Mouse (Mus musculus) layer of hippocampus, adult 18-20 months (tissue): ENCODE measurements at regions not wholly inside any gene's neighbourhood (a gene's known extent, or its start where the extent isn't known, plus 50 kb on each side); places are given as distances from the start of the nearest gene placed in this dataset.
"Not testable (repeated sequence)": the region's sequence is repeated elsewhere in the genome, so short reads cannot be mapped to it uniquely, and the experiment has no call there.

Experiments
- DNase-seq, 2 experiments: peaks; one replicate each; pipeline ENCODE4 v3.0.0; 2022; ENCODE audit warnings: low spot score in 2 of 2

DNA sequence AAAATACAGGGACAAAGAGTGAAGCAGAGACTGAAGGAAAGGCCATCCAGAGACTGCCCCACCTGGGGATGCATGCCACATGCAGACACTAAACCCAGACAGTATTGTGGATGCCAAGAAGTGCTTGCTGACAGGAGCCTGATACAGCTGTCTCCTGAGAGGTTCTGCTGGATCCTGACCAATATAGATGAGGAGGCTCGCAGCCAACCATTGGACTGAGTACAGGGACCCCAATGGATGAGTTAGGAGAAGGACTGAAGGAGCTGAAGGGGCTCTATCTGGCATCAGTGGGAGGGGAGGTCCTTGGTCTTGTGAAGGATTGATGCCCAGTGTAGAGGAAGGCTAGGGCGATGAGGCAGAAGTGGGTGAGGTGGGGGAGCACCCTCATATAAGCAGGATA lies 514.4 kb downstream of the Gja1 start:
- DNase-seq = not testable (repeated sequence)

DNA sequence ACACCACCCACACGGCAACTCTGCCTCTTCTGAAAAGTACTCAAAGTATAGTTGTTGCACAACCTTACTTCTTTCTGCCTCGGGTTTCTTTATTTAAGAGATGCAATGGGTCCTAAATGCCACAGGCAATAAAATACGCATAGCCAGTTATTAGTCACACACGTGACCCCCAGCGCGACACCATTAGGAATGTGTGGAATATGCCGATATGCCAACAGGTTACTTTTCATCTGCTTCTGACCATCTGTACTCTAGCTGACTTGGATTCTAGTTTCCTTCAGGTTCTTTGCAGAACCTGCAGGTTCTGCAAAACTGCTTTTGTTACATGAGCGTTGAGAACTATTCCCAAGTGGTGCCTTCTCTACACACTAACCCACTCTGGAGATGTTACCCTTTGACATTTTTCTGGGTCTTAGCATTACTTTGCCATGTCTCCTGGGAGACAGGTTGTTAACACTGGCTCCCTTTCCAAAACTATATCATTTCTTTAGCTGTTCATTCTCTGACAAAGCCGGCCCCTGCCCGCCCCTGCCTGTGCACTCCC lies 515.6 kb downstream of the Gja1 start:
- DNase-seq = no peak

DNA sequence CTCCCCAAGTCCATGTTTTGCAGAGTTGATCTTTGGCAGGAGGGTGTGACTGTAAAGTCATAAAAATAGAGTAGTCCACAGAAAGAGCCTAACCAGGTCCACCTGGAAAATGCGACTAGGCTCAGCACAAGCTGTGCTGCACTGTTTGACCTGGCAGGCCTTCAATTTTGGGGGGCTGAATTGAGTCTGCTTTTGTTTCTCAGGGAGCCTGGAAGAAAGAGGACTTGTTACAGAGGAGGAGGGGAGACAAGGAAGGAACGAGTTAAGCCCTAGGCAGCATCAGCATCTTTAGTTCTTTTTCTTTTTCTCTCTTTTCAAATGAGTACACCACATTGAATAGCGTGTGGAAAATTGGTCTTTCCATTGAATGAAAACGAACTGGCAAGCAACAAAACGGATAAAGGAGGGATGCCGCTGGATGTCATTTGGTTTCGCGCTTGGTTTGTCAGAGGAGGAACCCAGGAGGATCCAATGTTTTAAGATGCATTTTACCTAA lies 516.1 kb downstream of the Gja1 start:
- DNase-seq = peak in 1 of 2 experiments; percentile 49

DNA sequence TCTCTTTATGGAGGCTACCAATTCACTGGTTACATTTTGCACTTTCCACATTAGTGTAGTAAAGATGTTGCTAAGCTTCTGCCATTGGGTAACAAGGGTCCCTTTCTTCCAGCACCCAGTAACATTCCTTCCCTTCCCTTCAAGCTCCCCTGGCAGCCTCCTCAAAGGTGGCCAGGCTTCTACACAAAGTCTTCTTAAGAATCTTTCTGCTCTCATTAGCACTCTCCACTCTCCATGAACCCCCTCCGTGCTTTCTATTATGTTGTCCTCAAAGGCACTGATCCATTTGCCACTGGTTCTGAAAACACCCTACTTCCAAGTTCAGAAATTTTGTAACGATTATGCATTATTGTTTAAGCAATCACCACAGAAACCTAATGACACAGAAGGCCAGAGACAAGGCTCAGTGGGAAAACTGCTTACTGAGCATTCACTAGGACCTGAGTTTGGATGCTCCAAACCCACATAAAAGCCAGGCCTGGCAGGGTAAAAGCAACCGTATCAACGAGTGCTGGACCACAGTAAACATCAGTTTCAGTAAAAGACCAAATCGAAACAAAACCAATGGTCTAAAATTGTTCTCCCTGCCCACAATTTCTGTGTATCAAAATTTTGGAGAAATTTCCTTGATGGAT lies 522.6 kb downstream of the Gja1 start:
- DNase-seq = peak in 1 of 2 experiments; percentile 32

DNA sequence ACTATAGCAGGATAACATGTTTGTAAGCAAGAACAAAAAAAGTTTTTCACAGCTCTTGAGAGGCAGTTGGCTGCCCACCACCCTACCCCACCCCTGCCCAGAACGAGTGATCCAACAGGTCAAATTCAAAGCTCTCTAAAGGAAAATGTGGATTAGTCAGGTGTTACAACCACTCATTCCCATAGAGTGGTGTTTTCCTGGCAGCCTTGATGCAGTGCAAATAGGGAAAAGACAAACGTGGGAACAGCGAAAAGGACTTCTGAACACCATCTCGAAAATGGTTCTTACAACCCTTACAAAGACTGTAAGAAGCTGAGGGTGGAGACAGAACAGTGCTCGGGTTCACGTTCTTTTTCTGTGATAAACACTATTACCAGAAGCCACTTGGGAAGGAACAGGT lies 523.8 kb downstream of the Gja1 start:
- DNase-seq = no peak

DNA sequence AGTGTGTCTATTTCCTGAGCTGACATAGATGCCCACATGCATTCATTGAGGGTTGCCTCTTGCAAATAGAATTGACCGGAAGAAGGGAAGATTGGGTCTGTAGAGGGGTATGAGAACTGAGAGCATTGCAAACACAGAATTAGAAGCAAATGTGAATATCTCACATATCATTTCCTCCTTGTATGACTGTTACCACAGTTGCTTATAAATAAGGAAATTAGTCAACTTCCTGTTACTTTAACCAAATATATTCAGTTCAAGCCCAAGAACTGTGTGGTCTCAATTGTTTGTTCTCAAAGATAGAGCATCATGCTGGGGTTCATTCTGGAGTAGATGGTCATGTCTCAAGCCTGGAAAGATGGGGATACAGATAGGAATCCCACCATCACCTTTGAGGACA lies 535.6 kb downstream of the Gja1 start:
- no peak for DNase-seq

DNA sequence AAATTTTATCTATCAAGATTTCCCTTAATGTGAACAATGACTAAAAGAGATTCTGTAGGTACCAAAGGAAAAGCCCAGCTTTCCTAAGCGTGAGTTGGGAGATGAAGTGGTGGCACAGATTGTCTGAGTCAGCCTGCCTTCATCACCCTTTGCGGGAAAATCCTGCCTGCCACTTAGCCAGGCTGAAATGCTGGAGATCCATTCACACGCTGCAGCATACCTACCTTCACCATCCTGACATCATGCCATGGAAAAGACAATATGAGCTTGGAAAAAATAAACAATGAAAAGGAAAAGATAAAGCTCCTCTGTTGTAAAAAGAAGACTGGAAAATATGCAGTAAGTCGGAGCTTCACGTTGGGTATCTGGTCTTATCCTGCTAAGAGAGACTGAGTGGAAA lies 537.0 kb downstream of the Gja1 start:
- no peak for DNase-seq

DNA sequence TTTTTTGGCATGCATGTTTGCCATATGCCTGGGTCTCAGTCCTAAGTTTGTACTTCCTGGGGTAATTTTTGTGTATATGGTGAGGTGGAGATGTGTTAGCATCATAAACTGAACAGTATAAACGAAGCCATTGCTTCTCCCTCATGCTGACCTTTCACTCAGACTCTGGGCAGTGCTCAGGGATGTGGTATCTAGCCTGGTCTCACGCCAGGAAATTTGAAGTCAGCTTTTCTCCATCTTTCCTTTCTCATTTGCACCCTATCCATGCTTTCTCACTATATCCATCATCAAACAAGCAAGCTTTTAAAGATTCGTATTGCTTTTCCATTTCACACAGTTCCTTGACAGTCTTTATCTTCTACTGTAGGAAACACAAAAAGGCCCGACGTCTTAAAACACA lies 541.3 kb downstream of the Gja1 start:
- DNase-seq = no peak

DNA sequence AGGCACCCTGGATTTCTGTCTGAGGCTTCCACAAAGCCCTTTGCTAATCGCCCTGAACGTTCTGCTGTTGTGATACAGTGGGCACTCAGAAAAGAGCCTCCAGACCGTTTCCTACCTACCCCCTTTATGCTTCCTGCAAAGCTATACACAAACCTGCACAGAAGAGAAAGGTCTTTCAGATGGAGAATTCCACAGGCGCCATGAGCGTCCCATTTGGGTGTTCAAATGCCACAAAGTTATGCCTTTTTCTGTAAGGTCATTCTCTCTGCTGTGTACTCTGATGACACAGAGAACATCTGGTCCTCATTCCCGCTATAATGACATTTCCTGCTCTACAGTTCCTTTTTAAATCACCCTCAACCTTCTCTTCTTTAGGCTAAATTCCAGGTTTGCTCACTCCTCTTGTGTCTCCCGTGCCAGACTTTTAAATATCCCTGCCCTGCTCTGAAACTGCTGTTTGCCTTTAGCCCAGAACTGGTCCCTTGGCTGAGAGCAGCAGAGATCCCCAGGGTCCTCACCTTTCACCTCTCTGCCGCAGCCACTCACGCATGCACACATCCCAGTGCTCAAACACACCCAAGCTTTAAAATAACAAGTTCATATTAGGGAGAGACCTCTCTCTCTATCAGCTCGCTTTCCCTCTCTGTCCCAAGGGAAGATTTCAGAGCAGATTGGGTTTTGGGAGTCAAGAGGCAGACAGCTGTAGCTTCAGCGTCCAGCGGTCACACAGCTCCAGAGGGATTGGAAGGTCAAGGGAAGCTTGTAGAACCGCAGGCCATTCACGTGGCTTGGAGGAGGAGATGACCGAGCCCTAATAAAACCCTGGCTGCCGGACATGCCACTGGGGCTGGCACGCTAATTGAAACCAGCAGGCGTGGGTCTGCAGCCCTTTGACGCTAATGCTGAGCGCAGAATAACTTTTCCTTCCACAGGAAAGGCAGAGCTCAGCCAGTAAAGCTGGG lies 543.9 kb downstream of the Gja1 start:
- no peak for DNase-seq

DNA sequence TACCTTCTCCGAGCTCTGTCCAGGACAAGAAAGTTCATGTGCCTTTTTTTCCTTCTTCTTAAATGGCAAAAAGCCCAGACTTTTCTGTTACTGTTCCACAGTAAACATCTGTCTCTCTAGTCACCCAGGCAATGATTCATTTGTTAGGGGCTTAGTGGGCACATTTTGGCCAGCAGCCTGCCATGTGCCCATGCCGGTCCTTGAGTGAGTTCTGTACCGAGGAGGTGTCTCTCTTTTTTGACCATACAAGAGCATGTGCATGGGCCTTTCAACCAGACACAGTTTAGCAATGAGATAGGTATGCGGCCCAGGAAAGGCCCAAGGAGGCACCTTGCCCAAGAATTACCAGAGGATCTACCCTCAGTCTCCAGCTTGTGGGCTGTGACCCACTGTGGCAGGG lies 551.0 kb upstream of the Hsf2 start:
- DNase-seq = no peak

DNA sequence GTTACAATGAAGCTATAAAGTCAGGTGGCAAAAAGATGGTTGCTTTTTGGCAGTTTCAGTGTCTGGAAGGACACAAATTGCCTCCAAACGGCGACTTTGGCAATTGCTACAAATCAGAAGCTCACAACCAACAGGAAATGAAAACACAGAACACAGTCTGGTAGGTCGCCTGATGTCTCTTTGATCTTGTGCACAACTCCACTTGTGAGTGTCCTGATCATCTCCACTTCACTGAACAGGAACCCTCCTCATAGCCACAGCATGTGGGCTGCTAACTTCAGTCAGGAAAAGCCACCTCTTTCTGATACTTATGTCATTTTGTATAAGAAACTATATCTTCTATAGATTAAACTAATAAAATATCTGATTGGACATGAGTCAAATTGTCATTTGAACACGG lies 544.2 kb upstream of the Hsf2 start:
- DNase-seq = no peak

DNA sequence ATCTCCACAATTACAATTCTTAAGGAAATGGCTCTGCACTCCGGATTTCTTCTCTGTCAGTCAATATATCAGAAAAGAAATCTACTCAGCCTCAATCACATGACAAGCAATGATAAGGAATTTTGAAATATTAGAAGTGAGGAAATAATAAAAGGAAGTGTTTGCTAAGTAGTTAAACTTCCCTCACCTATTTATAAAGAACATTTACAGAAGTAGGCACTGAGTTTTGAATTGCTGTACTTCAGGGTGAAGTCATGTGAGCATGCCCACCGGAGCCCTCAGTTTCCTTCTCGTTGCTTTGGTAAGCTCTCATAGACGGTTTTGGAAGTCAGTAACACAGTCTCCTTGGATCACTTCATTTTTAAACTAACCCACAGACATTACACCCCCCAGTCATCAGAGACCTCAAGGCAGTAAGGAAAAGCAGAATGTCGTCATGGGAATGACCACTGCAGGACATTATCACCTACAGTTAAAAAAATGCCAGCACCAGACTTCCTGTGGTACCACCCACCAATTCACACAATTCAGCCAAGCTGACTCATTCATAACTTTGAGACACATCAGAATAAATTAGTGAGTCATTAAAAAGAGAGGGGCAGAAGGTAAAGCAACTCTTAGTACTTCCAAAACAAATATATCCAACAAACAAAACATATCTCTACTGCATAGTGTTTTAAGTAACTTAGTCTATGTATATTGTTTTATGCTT lies 541.6 kb upstream of the Hsf2 start:
- DNase-seq = no peak

DNA sequence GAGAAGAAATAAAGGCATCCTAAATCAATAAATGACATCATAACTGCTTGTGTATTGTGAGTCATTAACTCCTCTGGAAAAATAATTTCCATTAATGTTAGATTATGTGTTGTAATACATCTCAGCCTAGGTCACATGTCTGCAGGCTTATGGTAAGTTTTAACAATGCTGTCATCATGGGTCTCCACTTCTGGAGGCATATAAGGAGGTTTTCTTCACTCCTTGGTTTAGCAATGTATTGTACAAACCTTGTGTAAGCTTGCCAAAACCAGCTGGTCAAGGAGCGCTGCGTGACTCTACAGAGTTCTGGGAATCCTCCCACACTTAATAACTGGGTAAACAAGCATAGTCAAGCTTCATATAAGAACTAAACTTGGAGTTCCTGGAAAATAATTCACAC lies 529.5 kb upstream of the Hsf2 start:
- DNase-seq = no peak

DNA sequence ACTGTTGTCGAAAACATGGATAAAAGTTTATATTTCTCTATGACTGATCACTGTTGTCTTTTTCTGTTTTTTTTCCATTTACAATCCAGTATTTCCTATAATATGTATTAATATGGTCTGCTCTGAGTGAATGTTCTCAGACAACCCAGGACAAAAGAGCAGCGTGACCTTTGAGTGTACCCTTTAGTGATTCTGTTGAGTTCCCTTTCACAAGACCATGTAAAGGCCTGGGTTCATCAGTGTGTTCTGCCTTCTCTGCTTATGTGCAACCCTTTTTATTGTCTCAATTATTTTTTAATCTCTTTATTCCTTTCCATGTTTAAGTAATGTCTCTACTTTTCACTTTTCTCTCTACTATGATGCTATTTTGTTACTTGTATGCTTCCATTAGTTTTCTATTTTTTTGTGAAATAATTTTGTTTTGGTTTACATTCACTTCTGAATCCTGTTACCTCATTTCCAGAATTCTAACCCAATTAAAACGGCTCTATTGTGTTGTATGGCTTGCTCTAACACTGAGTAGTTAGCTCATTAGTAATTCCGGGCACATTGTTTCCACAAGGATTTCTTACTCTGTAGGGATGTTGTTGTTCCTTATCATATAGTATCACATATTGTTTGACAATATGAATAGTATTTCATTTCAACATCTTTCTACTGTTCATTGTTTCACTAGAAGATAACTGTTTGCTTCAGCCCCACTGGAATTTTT lies 523.9 kb upstream of the Hsf2 start:
- no peak for DNase-seq

DNA sequence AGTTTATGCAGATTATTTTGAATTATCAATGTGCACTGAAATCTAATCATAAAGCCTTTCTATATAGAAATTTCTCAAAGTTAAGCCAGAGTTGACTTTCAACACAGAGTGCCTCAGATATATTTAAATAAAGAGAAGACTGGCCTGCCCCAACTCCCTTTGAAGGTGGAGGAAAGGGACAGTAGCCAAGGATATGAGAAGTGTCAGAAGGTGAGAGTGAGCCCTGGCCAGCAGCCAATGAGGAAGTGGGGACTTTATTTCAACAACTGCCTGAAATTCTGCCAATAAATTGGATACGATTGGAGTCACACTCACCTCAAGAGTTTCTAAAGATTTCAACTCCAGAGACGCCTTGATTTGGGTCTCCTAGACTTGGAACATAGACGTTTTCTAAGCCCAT lies 523.0 kb upstream of the Hsf2 start:
- DNase-seq = no peak

DNA sequence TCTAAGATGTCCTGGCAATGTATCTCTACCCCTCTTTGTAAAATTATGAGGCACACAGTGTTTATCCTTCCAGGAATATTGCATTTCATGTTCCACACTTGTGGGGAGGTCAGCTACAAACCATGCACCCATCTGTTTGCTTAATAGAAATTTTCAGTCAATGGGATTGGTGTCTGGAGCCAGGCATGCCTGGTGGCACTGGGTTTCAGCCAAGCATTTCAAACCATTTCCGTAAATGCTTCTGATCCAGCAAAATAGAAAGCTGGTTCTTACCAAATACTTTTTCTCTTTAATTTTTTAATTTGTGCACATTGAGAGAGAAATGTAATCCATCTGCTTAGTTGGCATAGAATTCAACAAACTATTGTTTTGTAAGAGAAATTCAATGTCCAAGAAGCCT lies 517.3 kb upstream of the Hsf2 start:
- DNase-seq = peak; percentile 30 to 72

DNA sequence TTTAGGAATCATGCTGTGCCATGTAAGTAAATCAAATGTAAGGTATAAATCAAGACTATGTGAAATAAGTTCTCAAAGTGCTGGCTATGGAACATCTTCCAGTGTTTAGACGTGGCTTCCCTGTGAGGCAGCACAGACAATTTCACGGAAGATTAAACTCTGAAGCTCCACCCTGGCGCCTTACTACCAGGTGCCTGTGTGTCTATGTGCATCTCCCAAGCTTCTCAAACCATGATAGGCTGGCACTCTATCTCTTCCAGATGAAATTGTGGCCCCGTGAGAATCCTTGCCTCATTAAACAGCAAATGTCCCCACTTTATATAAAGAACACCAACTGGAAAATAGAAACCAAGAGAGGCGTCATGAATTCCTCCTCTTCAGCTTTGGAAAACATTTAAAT lies 511.4 kb upstream of the Hsf2 start:
- DNase-seq = no peak

DNA sequence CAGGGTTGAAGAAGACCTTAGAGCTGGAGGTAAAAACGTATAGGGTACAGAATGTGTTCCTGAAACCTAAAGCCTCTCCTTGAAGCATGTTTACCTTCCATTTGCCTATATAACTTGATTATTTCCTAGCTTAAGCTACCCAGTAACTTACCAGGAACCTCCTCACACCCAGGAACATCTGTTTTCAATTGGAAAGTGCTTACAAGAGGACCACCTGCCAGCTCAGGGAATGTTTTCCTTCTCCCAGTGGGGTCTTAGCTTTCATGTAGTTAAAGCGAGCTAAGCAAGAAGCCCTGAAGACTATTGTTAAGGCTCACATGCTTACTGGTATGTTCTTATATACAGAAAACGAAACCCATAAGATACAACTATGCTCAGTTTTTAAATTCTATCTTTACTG lies 506.6 kb upstream of the Hsf2 start:
- DNase-seq = no peak

DNA sequence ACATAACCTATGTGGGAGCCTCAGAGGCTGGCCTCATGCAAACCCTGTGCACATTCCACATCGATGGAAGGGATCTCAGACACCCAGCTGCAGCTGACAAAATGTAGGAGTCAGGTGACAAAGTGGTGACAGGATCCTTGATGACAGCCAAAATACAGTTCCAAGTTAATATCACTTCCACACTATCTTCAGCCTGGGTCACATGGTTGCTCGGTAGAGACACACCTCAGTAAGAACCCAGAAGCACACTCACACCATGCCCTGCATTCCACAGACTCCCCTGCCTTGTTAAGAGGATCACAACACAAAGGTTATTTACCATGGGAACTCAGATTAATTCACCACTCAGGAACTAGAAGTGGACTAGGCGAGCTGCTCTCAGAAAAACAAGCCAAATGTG lies 505.4 kb upstream of the Hsf2 start:
- DNase-seq = no peak

DNA sequence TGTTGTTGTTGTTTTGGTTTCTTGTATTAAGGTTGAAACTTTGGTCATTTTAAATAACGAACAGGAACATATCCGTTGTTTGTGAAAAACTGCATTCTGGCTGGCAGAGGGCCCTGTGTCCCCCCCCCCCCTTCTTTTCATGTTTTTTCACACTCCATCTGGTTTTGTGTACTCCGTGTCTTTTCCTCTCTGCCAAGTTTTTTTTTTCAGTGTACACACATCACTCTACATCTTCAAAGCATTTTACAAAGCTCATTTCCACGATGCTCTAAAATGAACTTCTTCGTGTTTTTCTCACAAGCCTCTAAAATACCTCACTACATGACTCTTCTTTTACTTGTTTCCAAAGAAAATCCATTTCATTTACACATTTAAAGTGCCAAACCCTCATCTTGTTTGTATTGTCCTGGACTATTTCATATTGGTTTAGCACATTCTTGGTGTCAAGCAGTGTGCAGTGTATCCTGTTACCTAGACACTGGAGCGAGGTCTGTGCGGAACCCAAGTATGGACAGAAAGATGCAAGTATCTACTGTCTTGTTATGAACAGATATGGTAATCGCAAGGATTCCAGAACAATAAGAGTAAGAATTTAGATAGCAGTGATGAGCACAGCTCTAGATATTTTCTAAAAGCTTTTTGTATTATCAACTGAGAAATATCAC lies 503.5 kb upstream of the Hsf2 start:
- peak in 1 of 2 experiments; percentile 58 for DNase-seq
